Mouse (Mus musculus): ENCODE results near the gene Txk.

Gene Txk

GRCm38 (mm10) chr5:72751056-72751758, 1.4 kb downstream of the Txk start:
- no peak for DNase-seq (ENCODE audit: low spot score in 2 of 2)

GRCm38 (mm10) chr5:72750226-72750625, 2.4 kb downstream of the Txk start:
- DNase-seq (ENCODE audit: low spot score in 2 of 2): no peak

GRCm38 (mm10) chr5:72748659-72749265, 3.8 kb downstream of the Txk start:
- no peak for DNase-seq (ENCODE audit: low spot score in 2 of 2)

GRCm38 (mm10) chr5:72747384-72747783, 5.2 kb downstream of the Txk start:
- DNase-seq (ENCODE audit: low spot score in 2 of 2): no peak

GRCm38 (mm10) chr5:72746461-72746860, 6.1 kb downstream of the Txk start:
- no peak for DNase-seq (ENCODE audit: low spot score in 2 of 2)

GRCm38 (mm10) chr5:72743103-72743502, 9.5 kb downstream of the Txk start:
- DNase-seq (ENCODE audit: low spot score in 2 of 2): no peak

- no peak for DNase-seq (ENCODE audit: low spot score in 2 of 2)
Measured at GRCm38 (mm10) chr5:72736868-72737267, 15.7 kb downstream of the Txk start.

- DNase-seq (ENCODE audit: low spot score in 2 of 2): no peak
Measured at GRCm38 (mm10) chr5:72736437-72736836, 16.1 kb downstream of the Txk start.

- no peak for DNase-seq (ENCODE audit: low spot score in 2 of 2)
Measured at GRCm38 (mm10) chr5:72735763-72736162, 16.8 kb downstream of the Txk start.

GRCm38 (mm10) chr5:72732885-72733284, 19.7 kb downstream of the Txk start:
- DNase-seq (ENCODE audit: low spot score in 2 of 2): no peak

GRCm38 (mm10) chr5:72725404-72725803, 27.2 kb downstream of the Txk start:
- DNase-seq (ENCODE audit: low spot score in 2 of 2): no peak

- no peak for DNase-seq (ENCODE audit: low spot score in 2 of 2)
Measured at GRCm38 (mm10) chr5:72723429-72723828, 29.1 kb downstream of the Txk start.

- peak in 1 of 2 experiments; percentile 38 for DNase-seq (ENCODE audit: low spot score in 2 of 2)
Measured at GRCm38 (mm10) chr5:72720587-72720986, 32.0 kb downstream of the Txk start.

GRCm38 (mm10) chr5:72710572-72711278, 41.9 kb downstream of the Txk start:
- DNase-seq (ENCODE audit: low spot score in 2 of 2): peak; percentile 40 to 70

- no peak for DNase-seq (ENCODE audit: low spot score in 2 of 2)
Measured at GRCm38 (mm10) chr5:72709976-72710375, 42.6 kb downstream of the Txk start.

GRCm38 (mm10) chr5:72709451-72709850, 43.1 kb downstream of the Txk start:
- no peak for DNase-seq (ENCODE audit: low spot score in 2 of 2)

GRCm38 (mm10) chr5:72706722-72707121, 45.9 kb downstream of the Txk start:
- no peak for DNase-seq (ENCODE audit: low spot score in 2 of 2)

GRCm38 (mm10) chr5:72706095-72706494, 46.5 kb downstream of the Txk start:
- DNase-seq (ENCODE audit: low spot score in 2 of 2): no peak

GRCm38 (mm10) chr5:72702202-72702601, 50.4 kb downstream of the Txk start:
- no peak for DNase-seq (ENCODE audit: low spot score in 2 of 2)

- no peak for DNase-seq (ENCODE audit: low spot score in 2 of 2)
Measured at GRCm38 (mm10) chr5:72699500-72699818, 53.1 kb downstream of the Txk start.

GRCm38 (mm10) chr5:72698818-72699499, 53.6 kb downstream of the Txk start:
- DNase-seq (ENCODE audit: low spot score in 2 of 2): no peak

- DNase-seq (ENCODE audit: low spot score in 2 of 2): no peak
Measured at GRCm38 (mm10) chr5:72698343-72698742, 54.2 kb downstream of the Txk start.

- no peak for DNase-seq (ENCODE audit: low spot score in 2 of 2)
Measured at GRCm38 (mm10) chr5:72696491-72696890, 56.1 kb downstream of the Txk start.
